Mouse (Mus musculus) lung, embryonic 14.5 days (tissue): ENCODE results near the gene Kdm4a. TPM values are rescaled to one million over a fixed set of nuclear protein-coding genes. Genes with fewer than 3 reads are reported as not detected.

Experiments
- ATAC-seq: fragments of 200-750 bp; cut with Nextera tagmentation; 2 replicates; pipeline ENCODE4 v1.8.0; 2017; ENCODE audit warnings: mild to moderate bottlenecking, moderate TSS enrichment, moderate library complexity; ENCODE audit not compliant: insufficient read depth
- DNase-seq: peaks from one replicate; pipeline ENCODE4 v3.0.0-alpha.2; 2015
- H3K27ac ChIP-seq: fragments of 300-500 bp; sonication (generic); 2 replicates; pipeline ENCODE4 v1.5.1; 2014; ENCODE audit warnings: low read depth, mild to moderate bottlenecking, moderate library complexity
- H3K27me3 ChIP-seq: fragments of 300-500 bp; sonication (generic); 2 replicates; pipeline ENCODE4 v1.6.1; 2014; ENCODE audit warnings: low read length, control low read depth; ENCODE audit not compliant: insufficient read depth
- H3K36me3 ChIP-seq: fragments of 300-500 bp; sonication (generic); 2 replicates; pipeline ENCODE4 v1.6.1; 2014; ENCODE audit warnings: control low read depth; ENCODE audit not compliant: insufficient read depth
- H3K4me1 ChIP-seq: fragments of 300-500 bp; sonication (generic); 2 replicates; pipeline ENCODE4 v1.6.1; 2014; ENCODE audit warnings: antibody characterized with exemption, control low read depth; ENCODE audit not compliant: insufficient read depth
- H3K4me2 ChIP-seq: fragments of 300-500 bp; sonication (generic); 2 replicates; pipeline ENCODE4 v1.6.1; 2014; ENCODE audit warnings: mild to moderate bottlenecking
- H3K4me3 ChIP-seq: fragments of 300-500 bp; sonication (generic); 2 replicates; pipeline ENCODE4 v1.5.1; 2014; ENCODE audit warnings: low read depth, low read length
- H3K9ac ChIP-seq: fragments of 300-500 bp; sonication (generic); 2 replicates; pipeline ENCODE4 v1.6.1; 2014
- H3K9me3 ChIP-seq: fragments of 300-500 bp; sonication (generic); 2 replicates; pipeline ENCODE4 v1.6.1; 2016; ENCODE audit warnings: low read depth, low read length, control low read depth
- CTCF ChIP-seq: IDR thresholded peaks from 2 replicates; pipeline ENCODE4 v1.5.1; 2016; ENCODE audit warnings: antibody characterized with exemption, low read depth
- WGBS: fragments of 180-500 bp; shearing (Covaris S2); extraction: QIAGEN DNeasy Blood & Tissue Kit; methylation state at CpG from one replicate; pipeline ENCODE4 v1.1.7; 2014; 5-methylcytosine and 5-hydroxymethylcytosine counted together
- polyA plus RNA-seq: library from polyadenylated mRNA; unstranded; fragments of >200 nt; fragmentation: Nextera tagmentation; extraction: Ambion mirVana; gene quantifications from 2 replicates; pipeline ENCODE4 v1.2.1, GENCODE M21; 2014

Kdm4a gene
- polyA plus RNA-seq, 1 experiment from 2014 or later, result 45.0 TPM

GRCm38 (mm10) chr4:118180301-118181080 lies 648 bp upstream of the Kdm4a start:
- H3K27me3 ChIP-seq, result no peaks in the 10 kb centered on the region
- peaks cover 4% of the 10 kb centered on the region; the same call in 1 of the 2 replicates for H3K4me1 ChIP-seq
- H3K27ac ChIP-seq, result peak overlapping the region; percentile 91
- peak overlapping the region; percentile 80 for H3K4me3 ChIP-seq
- no peaks in the 10 kb centered on the region for H3K9me3 ChIP-seq
- H3K4me2 ChIP-seq, result peak overlapping the region; percentile 64
- 10% methylated on average over 17 of the region's 17 CpGs for WGBS
- ATAC-seq (no peak), DNase-seq (no peak)
- peak overlapping the region; percentile 83 for H3K9ac ChIP-seq
- H3K36me3 ChIP-seq, result peaks cover 20% of the 10 kb centered on the region
- no peak for TF ChIP-seq CTCF

DNA sequence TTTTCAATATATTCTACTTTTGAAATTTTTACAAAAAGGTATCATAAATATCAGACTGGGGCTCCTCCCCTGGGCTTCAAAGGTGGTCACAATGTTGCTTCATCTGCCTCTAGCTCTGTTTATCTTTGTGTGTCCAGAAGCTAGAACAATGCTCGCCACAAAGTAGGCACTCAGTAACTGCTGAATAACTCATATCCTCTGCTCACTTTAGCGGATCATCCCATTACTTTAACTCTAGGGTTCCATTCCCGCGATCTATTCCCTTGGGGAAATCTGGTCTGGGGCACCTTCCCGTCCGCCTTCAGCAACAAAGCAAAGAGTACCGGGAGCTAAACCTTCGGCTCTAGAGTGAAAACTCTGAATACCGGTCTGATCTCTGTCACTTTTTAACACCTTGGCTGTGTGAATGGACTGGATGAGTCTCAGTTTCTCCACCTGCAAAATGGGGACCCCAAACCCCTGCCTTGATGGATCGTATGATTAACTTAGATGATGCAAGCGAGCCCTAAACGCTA lies 834 bp downstream of the Kdm4a start:
- ATAC-seq, result no peak
- Histone ChIP-seq H3K4me3 (peak overlapping the region; percentile 80), H3K4me1 (peaks cover 4% of the 10 kb centered on the region; the same call in 1 of the 2 replicates), H3K27me3 (no peaks in the 10 kb centered on the region), H3K9me3 (no peaks in the 10 kb centered on the region), H3K36me3 (peaks cover 35% of the 10 kb centered on the region), H3K27ac (peak overlapping the region; percentile 92), H3K4me2 (peak overlapping the region; percentile 64), H3K9ac (peak overlapping the region; percentile 83)
- no peak for TF ChIP-seq CTCF
- DNase-seq, result peak; percentile 50
- WGBS, result 1% methylated on average over 12 of the region's 12 CpGs

- Histone ChIP-seq H3K4me2 (no peak overlapping the region), H3K9ac (no peak overlapping the region), H3K4me3 (no peak overlapping the region), H3K4me1 (no peaks in the 10 kb centered on the region), H3K36me3 (peaks cover 100% of the 10 kb centered on the region), H3K27me3 (no peaks in the 10 kb centered on the region), H3K9me3 (no peaks in the 10 kb centered on the region), H3K27ac (no peak overlapping the region)
- DNase-seq (no peak), ATAC-seq (no peak)
- 93% methylated on average over 12 of the region's 12 CpGs for WGBS
- TF ChIP-seq CTCF, result no peak
Observed at GRCm38 (mm10) chr4:118172461-118172860, 7.4 kb downstream of the Kdm4a start.

DNA sequence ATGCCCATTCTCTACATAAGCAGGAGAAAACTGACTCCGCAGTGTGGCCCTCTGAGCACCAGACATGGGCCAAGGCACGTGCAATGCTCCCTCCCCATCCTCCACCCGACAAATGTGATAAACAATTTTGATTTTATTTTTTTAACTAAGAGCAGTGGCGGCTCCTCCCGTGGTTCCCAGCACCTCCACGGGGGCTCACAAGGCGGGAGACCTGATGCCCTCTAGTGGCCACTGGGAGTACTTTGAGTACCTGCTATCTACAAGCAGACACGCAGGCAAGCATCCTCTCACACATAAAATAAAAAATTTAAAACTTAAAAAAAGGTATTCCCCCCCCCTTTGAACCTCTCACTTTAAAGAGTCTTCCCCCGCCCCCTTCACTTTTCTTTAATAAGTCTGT lies 8.8 kb downstream of the Kdm4a start:
- DNase-seq, result peak; percentile 35
- WGBS, result 83% methylated on average over 9 of the region's 9 CpGs
- TF ChIP-seq CTCF, result peak; percentile 59
- peaks cover 100% of the 10 kb centered on the region for H3K36me3 ChIP-seq
- no peaks in the 10 kb centered on the region for H3K4me1 ChIP-seq
- H3K4me2 ChIP-seq, result no peak overlapping the region
- no peaks in the 10 kb centered on the region for H3K9me3 ChIP-seq
- H3K27me3 ChIP-seq, result no peaks in the 10 kb centered on the region
- no peak for ATAC-seq
- no peak overlapping the region for H3K27ac ChIP-seq
- H3K9ac ChIP-seq, result no peak overlapping the region
- H3K4me3 ChIP-seq, result no peak overlapping the region

GRCm38 (mm10) chr4:118162123-118162522 lies 17.7 kb downstream of the Kdm4a start:
- DNase-seq (no peak), ATAC-seq (no peak)
- Histone ChIP-seq H3K27ac (no peak overlapping the region), H3K4me2 (no peak overlapping the region), H3K9me3 (no peaks in the 10 kb centered on the region), H3K4me3 (no peak overlapping the region), H3K4me1 (no peaks in the 10 kb centered on the region), H3K9ac (no peak overlapping the region), H3K27me3 (no peaks in the 10 kb centered on the region), H3K36me3 (peaks cover 93% of the 10 kb centered on the region)
- WGBS, result 92% methylated on average over 12 of the region's 12 CpGs
- no peak for TF ChIP-seq CTCF

DNA sequence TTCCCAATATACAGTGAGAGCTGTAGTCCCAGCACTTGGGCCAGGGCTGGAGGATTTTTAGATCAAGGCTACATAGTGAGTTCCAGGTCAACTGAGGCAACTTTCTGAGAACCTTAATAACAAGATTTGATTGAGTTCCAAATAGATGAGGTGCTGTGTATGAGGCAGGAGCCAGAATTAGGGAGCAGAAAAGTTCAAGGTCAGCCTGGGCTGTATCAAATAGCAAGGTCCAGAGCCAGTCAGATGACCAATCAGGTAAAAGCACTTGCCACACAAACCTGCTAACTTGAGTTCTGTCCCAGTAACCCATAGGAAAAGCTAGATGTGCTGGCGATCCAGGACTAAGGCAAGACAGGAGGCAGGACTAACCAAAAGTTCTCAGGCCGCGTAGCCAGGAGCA lies 22.2 kb downstream of the Kdm4a start:
- no peak for ATAC-seq

GRCm38 (mm10) chr4:118156559-118156958 lies 23.3 kb downstream of the Kdm4a start:
- no peak overlapping the region for H3K4me3 ChIP-seq
- 92% methylated on average over 15 of the region's 15 CpGs for WGBS
- H3K9ac ChIP-seq, result no peak overlapping the region
- H3K4me1 ChIP-seq, result no peaks in the 10 kb centered on the region
- no peak for ATAC-seq
- H3K4me2 ChIP-seq, result no peak overlapping the region
- H3K27me3 ChIP-seq, result no peaks in the 10 kb centered on the region
- no peak for DNase-seq
- no peak for TF ChIP-seq CTCF
- no peak overlapping the region for H3K27ac ChIP-seq
- no peaks in the 10 kb centered on the region for H3K9me3 ChIP-seq
- H3K36me3 ChIP-seq, result peaks cover 97% of the 10 kb centered on the region

More for the DNA sequence above, 22.2 kb downstream of the Kdm4a start:
- Histone ChIP-seq H3K4me3 (no peak overlapping the region), H3K9ac (no peak overlapping the region), H3K36me3 (peaks cover 97% of the 10 kb centered on the region), H3K4me1 (no peaks in the 10 kb centered on the region), H3K27ac (no peak overlapping the region), H3K27me3 (no peaks in the 10 kb centered on the region), H3K9me3 (no peaks in the 10 kb centered on the region), H3K4me2 (no peak overlapping the region)
- DNase-seq, result no peak
- TF ChIP-seq CTCF, result no peak
- WGBS, result 90% methylated on average over 3 of the region's 3 CpGs
